Mouse (Mus musculus) cerebellum, adult 11-12 months (tissue): Measurements from ENCODE around the gene Fam241a.

ENCODE experiments used
- DNase-seq: peaks from one replicate; pipeline ENCODE4 v3.0.0; 2022

The Fam241a gene

DNA sequence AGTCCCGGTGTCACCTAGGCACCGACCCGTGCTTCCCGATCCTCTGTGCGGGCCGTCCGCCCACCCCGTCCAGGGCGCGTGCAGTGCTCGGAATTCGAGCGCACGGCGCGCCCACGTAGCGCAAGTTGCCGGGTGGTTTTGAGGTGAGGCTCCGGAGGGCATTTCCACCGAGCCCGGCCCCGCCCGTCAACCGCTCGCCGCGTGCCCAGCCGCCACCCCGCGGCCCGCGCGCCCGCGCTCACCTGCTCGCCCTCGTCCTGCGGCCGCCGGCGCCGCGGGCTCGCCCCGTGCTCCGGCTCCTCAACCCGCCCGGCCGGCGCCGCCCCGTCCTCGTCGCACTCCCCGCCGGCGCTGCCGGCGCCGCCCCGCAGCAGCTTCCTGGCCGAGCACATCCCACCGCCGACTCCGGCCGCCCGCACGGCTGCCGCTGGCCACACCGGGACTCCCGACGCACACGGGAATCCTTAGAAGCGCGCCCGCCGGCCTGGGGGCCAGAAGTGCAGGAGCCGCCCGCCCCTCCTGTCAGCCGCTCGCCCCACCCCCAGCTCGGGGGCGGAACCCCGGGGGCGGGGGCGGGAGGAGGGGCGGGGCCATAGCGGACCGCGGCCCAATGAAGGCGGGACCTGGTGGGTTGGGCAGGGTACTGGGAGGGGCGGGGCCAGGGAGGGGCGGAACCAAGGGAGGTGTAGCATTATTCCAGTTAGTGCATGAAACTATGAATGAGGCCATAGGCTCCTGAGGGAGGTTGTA, at the start of gene Fam241a:
TSS of gene Fam241a (minus strand) at position 533 of the 750 bp plus-strand sequence.
- DNase-seq: peak; percentile 76

DNA sequence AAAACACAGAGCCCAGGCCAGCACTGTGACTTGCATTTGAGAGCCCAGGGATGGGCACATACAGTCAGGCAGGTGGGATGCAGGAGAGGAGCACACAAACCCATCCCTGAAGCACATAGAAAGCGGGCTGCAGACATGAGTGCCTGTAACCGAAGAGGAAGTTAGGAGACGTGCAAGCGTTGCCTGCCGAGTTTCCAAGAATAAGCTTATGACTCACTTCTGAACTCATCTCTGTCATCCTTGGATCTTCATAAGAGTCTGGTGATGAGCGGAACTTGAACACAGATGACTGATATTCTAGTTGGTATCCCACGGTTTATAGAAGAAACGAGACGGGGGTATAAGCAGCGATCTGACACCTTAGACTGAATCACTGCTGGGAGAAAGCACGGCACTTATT, 36.3 kb upstream of the Fam241a start:
- DNase-seq: no peak

- DNase-seq: no peak
Observed at GRCm38 (mm10) chr3:127930326-127931012, 34.3 kb upstream of the Fam241a start.

- DNase-seq: no peak
Observed at GRCm38 (mm10) chr3:127929921-127930320, 33.8 kb upstream of the Fam241a start.

GRCm38 (mm10) chr3:127926635-127927183, 30.6 kb upstream of the Fam241a start:
- no peak for DNase-seq

DNA sequence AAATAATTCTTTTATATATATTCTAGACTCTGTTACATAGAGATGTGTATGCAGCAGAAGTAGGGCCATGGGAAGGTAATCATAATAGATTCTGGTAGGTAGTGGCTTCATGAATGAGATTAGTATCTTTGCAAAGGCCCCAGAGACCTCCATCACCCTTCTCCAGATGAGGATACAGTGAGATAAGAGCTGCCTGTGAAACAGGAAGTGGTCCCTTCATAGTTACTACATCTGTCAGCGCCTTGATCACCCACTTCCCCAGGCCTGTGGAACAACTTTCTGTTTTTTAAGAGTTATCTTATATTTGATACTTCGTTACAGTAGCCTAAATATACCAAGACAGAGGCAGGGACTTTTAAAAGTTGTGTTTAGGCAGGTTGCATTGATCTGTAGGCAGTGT, 28.3 kb upstream of the Fam241a start:
- no peak for DNase-seq

DNA sequence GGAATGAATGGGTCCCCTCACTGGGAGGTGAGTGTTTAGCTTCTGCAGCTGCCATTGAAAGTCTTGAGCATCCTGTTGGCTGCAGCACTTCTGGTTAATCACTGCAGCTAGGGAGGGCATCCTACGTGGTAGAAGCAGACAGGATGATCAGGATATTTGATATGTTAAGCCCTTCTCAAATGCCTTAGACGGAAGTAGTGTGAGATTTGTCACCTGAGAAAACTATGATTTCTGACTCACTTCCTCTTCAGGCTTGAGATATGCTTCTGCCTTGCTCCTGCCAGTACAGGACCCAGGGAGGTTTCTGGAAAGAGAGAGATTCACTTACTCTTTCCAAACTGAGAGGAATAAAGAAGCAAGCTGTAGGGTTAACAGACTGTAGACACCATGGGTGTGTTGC, 27.1 kb upstream of the Fam241a start:
- DNase-seq: no peak

DNA sequence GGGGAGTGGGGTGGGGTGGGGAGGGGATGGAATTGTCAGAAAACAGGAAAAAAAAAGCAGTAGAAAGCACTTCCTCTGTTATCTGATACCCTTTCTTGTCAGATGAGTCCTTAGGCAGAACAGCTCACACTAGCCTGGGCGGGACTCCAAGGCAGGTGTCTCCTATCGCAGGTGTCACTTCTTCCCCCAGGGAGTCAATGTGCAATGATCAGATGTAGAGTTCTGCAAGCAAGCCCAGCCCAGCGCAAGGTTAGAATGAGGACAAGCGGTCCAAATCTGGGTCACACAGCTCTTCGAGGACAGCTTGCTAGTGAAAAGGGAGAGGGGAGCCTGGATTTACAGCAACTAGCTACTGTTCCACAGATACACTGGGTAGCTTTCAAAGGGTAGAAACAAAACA, 26.0 kb upstream of the Fam241a start:
- DNase-seq: peak; percentile 36

- no peak for DNase-seq
Observed at GRCm38 (mm10) chr3:127917999-127918661, 22.0 kb upstream of the Fam241a start.

DNA sequence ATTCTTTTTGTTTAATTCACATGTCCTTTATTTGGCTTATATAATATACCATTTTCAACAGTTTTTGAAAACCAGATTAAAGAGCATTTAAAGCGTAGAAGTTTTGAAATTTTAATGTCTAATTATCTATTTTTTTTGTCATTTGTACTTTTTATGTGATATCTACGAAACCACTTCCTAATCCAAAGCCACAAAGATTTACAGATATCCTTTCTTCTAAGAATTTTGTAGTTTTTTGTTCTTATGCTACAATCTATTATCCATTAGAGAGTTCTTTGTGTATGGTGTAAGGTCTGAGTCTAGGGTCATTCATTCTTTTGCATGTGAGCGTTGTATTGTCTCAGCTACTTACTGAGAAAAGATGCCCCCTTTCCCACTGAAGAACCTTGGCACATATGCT, 21.4 kb upstream of the Fam241a start:
- no peak for DNase-seq

DNA sequence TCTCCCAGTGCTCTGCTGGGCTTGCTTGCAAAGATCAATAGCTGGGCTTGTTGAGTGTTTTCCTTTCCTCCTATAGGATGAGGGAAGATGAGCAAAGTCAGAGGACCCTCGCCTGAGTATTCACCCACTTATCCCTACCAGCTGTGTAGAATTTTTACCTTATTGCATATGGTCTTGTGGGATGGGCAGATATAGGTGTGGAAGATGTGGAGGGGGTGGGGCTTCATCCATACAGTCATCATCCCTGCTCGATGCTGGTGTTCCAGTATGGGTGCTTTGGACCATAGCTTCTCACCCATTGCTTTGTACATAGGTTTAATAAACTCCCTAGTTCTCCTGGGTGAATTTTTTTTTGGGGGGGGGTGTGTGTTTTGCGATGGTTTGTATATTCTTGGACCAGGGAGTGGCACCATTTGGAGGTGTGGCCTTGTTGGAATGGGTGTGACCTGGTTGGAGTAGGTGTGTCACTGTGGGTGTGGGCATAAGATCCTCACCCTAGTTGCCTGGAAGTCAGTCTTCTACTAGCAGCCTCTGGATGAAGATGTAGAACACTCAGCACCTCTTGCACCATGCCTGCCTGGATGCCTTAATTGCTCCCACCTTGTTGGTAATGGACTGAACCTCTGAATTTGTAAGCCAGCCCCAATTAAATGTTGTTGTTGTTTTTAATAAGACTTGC, 19.7 kb upstream of the Fam241a start:
- no peak for DNase-seq

DNA sequence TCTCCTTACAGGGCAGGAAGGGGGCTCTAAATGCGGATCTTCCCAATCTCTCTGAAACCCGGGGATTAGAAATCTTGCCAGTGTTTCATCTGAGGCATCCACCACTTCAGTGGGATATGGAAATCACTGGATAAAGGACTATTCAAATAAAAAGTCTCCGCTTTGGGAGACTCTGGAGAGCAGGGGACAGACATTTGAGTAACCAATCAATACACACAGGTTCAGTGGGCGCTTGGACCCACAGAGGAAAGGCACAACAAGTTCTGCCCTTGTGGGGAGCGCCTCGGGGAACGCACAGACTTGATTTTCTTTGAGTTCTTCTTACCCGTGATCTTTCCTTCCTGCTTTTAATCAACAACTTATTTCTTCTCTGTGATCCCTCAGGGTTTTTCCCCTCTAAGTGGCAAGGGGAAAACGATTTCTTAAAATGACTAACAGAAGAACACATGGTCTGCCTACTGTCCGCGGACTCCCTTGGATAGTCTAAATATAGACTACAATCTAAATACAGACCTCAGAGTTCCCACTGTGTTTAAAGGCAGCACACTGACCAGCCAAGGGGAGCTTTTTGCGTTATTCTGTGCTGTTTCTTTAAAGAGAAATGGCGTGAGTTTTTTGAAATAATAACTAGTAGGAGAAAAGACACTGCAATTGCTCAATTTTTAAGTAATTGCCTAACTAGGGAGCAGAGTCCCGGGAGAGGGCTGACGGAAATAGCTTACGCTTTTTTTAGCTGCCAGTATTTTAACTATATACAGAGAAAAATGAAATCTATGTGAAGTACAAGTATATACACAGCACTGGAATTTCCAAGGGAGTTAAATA, 18.0 kb upstream of the Fam241a start:
- no peak for DNase-seq

GRCm38 (mm10) chr3:127909941-127910340, 13.8 kb upstream of the Fam241a start:
- no peak for DNase-seq

GRCm38 (mm10) chr3:127894981-127895779, 944 bp downstream of the Fam241a start:
- no peak for DNase-seq

GRCm38 (mm10) chr3:127893902-127894301, 2.2 kb downstream of the Fam241a start:
- no peak for DNase-seq

- DNase-seq: no peak
Observed at GRCm38 (mm10) chr3:127891906-127892305, 4.2 kb downstream of the Fam241a start.

DNA sequence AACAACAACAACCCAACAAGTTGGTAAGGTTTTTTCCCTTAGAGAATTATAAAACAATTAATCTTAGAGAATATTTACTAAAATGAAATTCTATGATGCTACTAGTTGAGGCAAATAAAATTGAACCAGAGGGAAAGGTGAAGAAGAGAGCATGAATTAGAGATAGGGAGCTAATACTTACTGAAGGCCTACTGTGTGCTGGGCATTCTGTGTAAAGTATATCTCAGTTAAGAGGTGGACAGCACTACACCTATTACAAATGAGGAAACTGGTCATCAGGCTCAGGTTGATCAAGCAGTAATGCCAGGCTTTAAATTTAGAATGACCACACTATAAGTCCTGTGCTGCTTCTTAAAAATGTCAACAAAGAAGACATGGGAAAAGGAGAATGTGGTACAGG, 6.1 kb downstream of the Fam241a start:
- no peak for DNase-seq

- DNase-seq: no peak
Observed at GRCm38 (mm10) chr3:127889570-127889969, 6.6 kb downstream of the Fam241a start.

DNA sequence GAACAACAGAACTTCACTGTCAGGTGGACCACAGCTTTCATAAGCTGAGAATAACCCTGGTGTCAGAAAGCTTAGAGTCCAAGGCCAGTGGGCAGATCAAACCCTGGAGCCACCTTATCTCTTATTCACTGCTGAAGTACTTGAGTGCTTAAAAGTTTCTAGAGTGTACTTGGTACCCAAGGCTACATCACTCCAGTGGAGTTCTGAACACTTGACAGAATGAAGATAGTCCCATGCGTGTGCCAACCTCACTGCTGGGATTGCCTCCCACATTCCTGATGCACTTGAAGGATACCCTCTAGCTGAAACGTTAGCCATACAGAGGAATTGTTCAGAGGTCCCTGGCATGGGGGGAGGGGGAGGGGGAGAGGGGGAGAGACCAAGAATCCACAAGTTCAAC, 14.4 kb downstream of the Fam241a start:
- DNase-seq: no peak

GRCm38 (mm10) chr3:127879968-127880367, 16.2 kb downstream of the Fam241a start:
- no peak for DNase-seq

- DNase-seq: no peak
Observed at GRCm38 (mm10) chr3:127875509-127875908, 20.6 kb downstream of the Fam241a start.
